Mouse (Mus musculus) left cerebral cortex, postnatal 25 days (tissue): ENCODE measurements around the gene Olfr450. TPM values are rescaled to one million over a fixed set of nuclear protein-coding genes. Genes with fewer than 3 reads are reported as not detected.

Experiments
- DNase-seq, 2 experiments: peaks; one replicate each; pipeline ENCODE4 v3.0.0; 2022; ENCODE audit warnings: low spot score in 2 of 2, mixed read lengths in 1 of 2
- intact Hi-C: fragments of 180-260 bp; cut with DNase I; formaldehyde crosslinking; loops from one replicate; pipeline ENCODE4 v1.15.1; 2025
- total RNA-seq, 2 experiments: library from RNA; stranded (reverse); gene quantifications; 2 replicates each; pipeline ENCODE4 v1.2.3; 2021

Gene Olfr450
- not detected for total RNA-seq

GRCm38 (mm10) chr6:42811639-42812038 is at the start of gene Olfr450:
Gene Olfr450 (plus strand): TSS chr6:42811939.
- no peak for DNase-seq
- intact Hi-C loops = no loop called here

GRCm38 (mm10) chr6:42777066-42777465 is 34.7 kb upstream of the Olfr450 start:
- no peak for DNase-seq
- intact Hi-C loops = no loop called here

- intact Hi-C loops = no loop called here
- DNase-seq = no peak
These were observed 26.9 kb upstream of the Olfr450 start, which contains the start of gene Olfr452 for GRCm38 (mm10) chr6:42784793-42785192. Gene Olfr452 (plus strand): TSS chr6:42785093.

- intact Hi-C loops = no loop called here
- no peak for DNase-seq
These were observed 21.3 kb upstream of the Olfr450 start for GRCm38 (mm10) chr6:42790247-42790948.

- intact Hi-C loops = no loop called here
These were observed 20.7 kb upstream of the Olfr450 start for GRCm38 (mm10) chr6:42790949-42791556.

GRCm38 (mm10) chr6:42794982-42795381 is 16.8 kb upstream of the Olfr450 start:
- intact Hi-C loops = no loop called here
- DNase-seq = no peak

More at GRCm38 (mm10) chr6:42790949-42791556, 20.7 kb upstream of the Olfr450 start:
- DNase-seq = peak; percentile 3 to 17

GRCm38 (mm10) chr6:42834084-42834483 is 22.3 kb downstream of the Olfr450 start, which contains the start of gene Olfr449:
Gene Olfr449 (plus strand): TSS chr6:42834384.
- intact Hi-C loops = no loop called here
- no peak for DNase-seq

- peak; percentile 74 to 81 for DNase-seq
- intact Hi-C loops = loop anchor here (10.0 kb wide), 2 partner anchors 246 to 434 kb away; no protein-coding TSS in a partner anchor
These were observed 48.6 kb downstream of the Olfr450 start for GRCm38 (mm10) chr6:42860222-42860819.

Other genes starting within 250 kb of the Olfr450 start
- gene Tcaf3, start 214.2 kb upstream of the Olfr450 start, total RNA-seq = not detected
- gene Tcaf2, start 166.7 kb upstream of the Olfr450 start, total RNA-seq = under 1 TPM; 0.46 to 0.83 TPM
- gene Tcaf1, start 101.9 kb upstream of the Olfr450 start, total RNA-seq = 100 to 1,000 TPM; 235 to 236 TPM
- not detected for gene Olfr453, start 72.6 kb upstream of the Olfr450 start, total RNA-seq
- not detected for gene Olfr38, start 55.5 kb upstream of the Olfr450 start, total RNA-seq
- gene Olfr452, start 26.8 kb upstream of the Olfr450 start, total RNA-seq = not detected
- not detected for gene Olfr449, start 22.4 kb downstream of the Olfr450 start, total RNA-seq
- gene Olfr448, start 78.5 kb downstream of the Olfr450 start, total RNA-seq = not detected
- not detected for gene Olfr447, start 96.9 kb downstream of the Olfr450 start, total RNA-seq
- gene Olfr446, start 109.4 kb downstream of the Olfr450 start, total RNA-seq = not detected
- not detected for gene Olfr444, start 137.1 kb downstream of the Olfr450 start, total RNA-seq